Mouse (Mus musculus): ENCODE results near the gene Atrn. TPM values are rescaled to one million over a fixed set of nuclear protein-coding genes. Genes with fewer than 3 reads are reported as not detected.

Atrn gene
- polyA plus RNA-seq, 1 experiment from 2014 or later = 8.4 TPM

GRCm38 (mm10) chr2:130928031-130928430, 21.7 kb downstream of the Atrn start:
- no peak overlapping the region for H3K4me3 ChIP-seq (ENCODE audit: low read depth, low read length)
- H3K9me3 ChIP-seq (replicated peaks; ENCODE audit: control insufficient read depth, low read length) = no peaks in the 10 kb centered on the region
- H3K4me1 ChIP-seq (ENCODE audit: control insufficient read depth, insufficient read depth, low read length) = no peaks in the 10 kb centered on the region
- H3K36me3 ChIP-seq (replicated peaks; ENCODE audit: control insufficient read depth, insufficient read depth, low read depth, low read length) = no peaks in the 10 kb centered on the region
- ATAC-seq (replicated peaks; ENCODE audit: insufficient number of reproducible peaks, low FRiP score, low TSS enrichment, low read depth) (no peak), DNase-seq (ENCODE audit: low spot score) (no peak)
- H3K9ac ChIP-seq (replicated peaks; ENCODE audit: low read length) = no peak overlapping the region
- H3K27ac ChIP-seq (replicated peaks; ENCODE audit: low read depth, low read length) = no peak overlapping the region
- H3K4me2 ChIP-seq (ENCODE audit: low read depth, low read length) = no peak overlapping the region
- 88% methylated on average over 4 of the region's 4 CpGs for WGBS
- H3K27me3 ChIP-seq (ENCODE audit: control insufficient read depth, insufficient read depth, low read length) = no peaks in the 10 kb centered on the region

DNA sequence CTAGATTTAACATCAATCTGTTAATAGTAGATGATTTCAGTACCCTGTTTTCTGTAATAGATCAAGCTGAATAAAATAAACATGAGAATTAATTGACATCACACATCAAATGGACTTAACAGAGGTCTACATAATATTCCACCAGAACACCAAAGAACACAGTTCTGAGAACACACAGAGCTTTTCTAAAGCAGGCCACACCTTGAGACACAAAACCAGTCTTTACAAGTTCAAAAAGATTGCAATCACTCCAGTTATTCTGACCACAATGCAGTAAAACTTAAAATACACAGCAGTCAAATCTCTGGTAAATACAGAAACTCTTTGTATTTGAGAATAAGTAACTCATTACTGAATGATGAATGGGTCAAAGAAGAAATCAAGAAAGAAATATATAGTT, 22.2 kb downstream of the Atrn start:
- DNase-seq (ENCODE audit: low spot score) (no peak), ATAC-seq (replicated peaks; ENCODE audit: insufficient number of reproducible peaks, low FRiP score, low TSS enrichment, low read depth) (no peak)
- Histone ChIP-seq H3K9ac (replicated peaks; ENCODE audit: low read length) (no peak overlapping the region), H3K27ac (replicated peaks; ENCODE audit: low read depth, low read length) (no peak overlapping the region), H3K4me1 (ENCODE audit: control insufficient read depth, insufficient read depth, low read length) (no peaks in the 10 kb centered on the region), H3K4me3 (ENCODE audit: low read depth, low read length) (no peak overlapping the region), H3K4me2 (ENCODE audit: low read depth, low read length) (no peak overlapping the region), H3K27me3 (ENCODE audit: control insufficient read depth, insufficient read depth, low read length) (no peaks in the 10 kb centered on the region), H3K9me3 (replicated peaks; ENCODE audit: control insufficient read depth, low read length) (no peaks in the 10 kb centered on the region), H3K36me3 (replicated peaks; ENCODE audit: control insufficient read depth, insufficient read depth, low read depth, low read length) (no peaks in the 10 kb centered on the region)

- Histone ChIP-seq H3K36me3 (replicated peaks; ENCODE audit: control insufficient read depth, insufficient read depth, low read depth, low read length) (no peaks in the 10 kb centered on the region), H3K9ac (replicated peaks; ENCODE audit: low read length) (no peak overlapping the region), H3K4me1 (ENCODE audit: control insufficient read depth, insufficient read depth, low read length) (no peaks in the 10 kb centered on the region), H3K27me3 (ENCODE audit: control insufficient read depth, insufficient read depth, low read length) (no peaks in the 10 kb centered on the region), H3K4me3 (ENCODE audit: low read depth, low read length) (no peak overlapping the region), H3K9me3 (replicated peaks; ENCODE audit: control insufficient read depth, low read length) (no peaks in the 10 kb centered on the region), H3K27ac (replicated peaks; ENCODE audit: low read depth, low read length) (no peak overlapping the region), H3K4me2 (ENCODE audit: low read depth, low read length) (no peak overlapping the region)
- ATAC-seq (replicated peaks; ENCODE audit: insufficient number of reproducible peaks, low FRiP score, low TSS enrichment, low read depth) = no peak
- DNase-seq (ENCODE audit: low spot score) = no peak
- 93% methylated on average over 5 of the region's 5 CpGs for WGBS
Measured at GRCm38 (mm10) chr2:130929994-130930393, 23.7 kb downstream of the Atrn start.

DNA sequence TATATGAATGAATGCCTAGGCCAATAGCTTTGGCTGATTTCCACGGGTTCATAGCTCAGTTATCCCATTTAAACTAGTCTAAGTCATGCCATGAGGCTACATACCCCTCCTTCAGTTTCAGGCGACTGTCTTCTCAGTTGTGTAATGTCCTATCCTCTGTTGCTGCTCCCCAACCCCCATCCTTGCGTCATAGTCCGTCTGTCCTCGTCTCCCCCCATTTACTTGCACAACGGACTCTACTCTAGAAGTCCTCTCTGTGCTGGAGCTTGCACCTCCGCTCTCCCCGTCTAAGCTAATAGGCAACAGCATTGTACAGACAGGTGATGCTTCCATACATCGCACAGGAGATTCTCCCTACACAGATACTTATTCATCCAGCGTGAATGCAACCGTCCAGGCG, 26.6 kb downstream of the Atrn start:
- Histone ChIP-seq H3K4me3 (ENCODE audit: low read depth, low read length) (no peak overlapping the region), H3K9ac (replicated peaks; ENCODE audit: low read length) (no peak overlapping the region), H3K36me3 (replicated peaks; ENCODE audit: control insufficient read depth, insufficient read depth, low read depth, low read length) (no peaks in the 10 kb centered on the region), H3K4me2 (ENCODE audit: low read depth, low read length) (no peak overlapping the region), H3K4me1 (ENCODE audit: control insufficient read depth, insufficient read depth, low read length) (no peaks in the 10 kb centered on the region), H3K9me3 (replicated peaks; ENCODE audit: control insufficient read depth, low read length) (no peaks in the 10 kb centered on the region), H3K27ac (replicated peaks; ENCODE audit: low read depth, low read length) (no peak overlapping the region), H3K27me3 (ENCODE audit: control insufficient read depth, insufficient read depth, low read length) (no peaks in the 10 kb centered on the region)
- DNase-seq (ENCODE audit: low spot score) (no peak), ATAC-seq (replicated peaks; ENCODE audit: insufficient number of reproducible peaks, low FRiP score, low TSS enrichment, low read depth) (no peak)
- WGBS = 88% methylated on average over 12 of the region's 12 CpGs

DNA sequence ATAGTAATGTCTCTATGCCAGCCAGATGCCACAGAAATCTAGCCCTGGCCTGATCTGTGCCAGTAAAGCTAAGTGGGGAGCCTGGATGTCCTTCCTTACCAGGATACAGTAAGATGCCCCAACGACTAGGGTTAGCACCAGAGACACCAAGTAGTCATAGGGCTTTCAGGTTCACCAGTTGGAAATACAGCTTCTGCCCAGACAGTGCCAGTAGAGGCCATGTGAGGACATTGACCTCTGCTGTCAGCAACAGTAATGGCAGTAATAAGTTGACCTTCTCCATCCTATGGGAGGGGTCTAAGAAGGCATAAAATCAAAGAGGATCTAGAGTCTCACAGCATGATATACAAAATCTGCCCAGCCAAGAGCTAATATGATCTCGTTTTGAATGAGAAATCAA, 43.5 kb downstream of the Atrn start:
- H3K27me3 ChIP-seq (ENCODE audit: control insufficient read depth, insufficient read depth, low read length) = no peaks in the 10 kb centered on the region
- H3K4me2 ChIP-seq (ENCODE audit: low read depth, low read length) = no peak overlapping the region
- no peak overlapping the region for H3K4me3 ChIP-seq (ENCODE audit: low read depth, low read length)
- no peaks in the 10 kb centered on the region for H3K36me3 ChIP-seq (replicated peaks; ENCODE audit: control insufficient read depth, insufficient read depth, low read depth, low read length)
- no peak for ATAC-seq (replicated peaks; ENCODE audit: insufficient number of reproducible peaks, low FRiP score, low TSS enrichment, low read depth)
- 75% methylated on average over 2 of the region's 2 CpGs for WGBS
- no peak overlapping the region for H3K27ac ChIP-seq (replicated peaks; ENCODE audit: low read depth, low read length)
- DNase-seq (ENCODE audit: low spot score) = no peak
- H3K4me1 ChIP-seq (ENCODE audit: control insufficient read depth, insufficient read depth, low read length) = no peaks in the 10 kb centered on the region
- H3K9me3 ChIP-seq (replicated peaks; ENCODE audit: control insufficient read depth, low read length) = no peaks in the 10 kb centered on the region
- H3K9ac ChIP-seq (replicated peaks; ENCODE audit: low read length) = no peak overlapping the region

GRCm38 (mm10) chr2:130950548-130950947, 44.3 kb downstream of the Atrn start:
- H3K4me2 ChIP-seq (ENCODE audit: low read depth, low read length) = no peak overlapping the region
- H3K27ac ChIP-seq (replicated peaks; ENCODE audit: low read depth, low read length) = no peak overlapping the region
- DNase-seq (ENCODE audit: low spot score) (peak; percentile 89), ATAC-seq (replicated peaks; ENCODE audit: insufficient number of reproducible peaks, low FRiP score, low TSS enrichment, low read depth) (no peak)
- no peak overlapping the region for H3K9ac ChIP-seq (replicated peaks; ENCODE audit: low read length)
- no peaks in the 10 kb centered on the region for H3K27me3 ChIP-seq (ENCODE audit: control insufficient read depth, insufficient read depth, low read length)
- H3K4me1 ChIP-seq (ENCODE audit: control insufficient read depth, insufficient read depth, low read length) = no peaks in the 10 kb centered on the region
- WGBS = 0% methylated on average over 1 of the region's 1 CpGs
- no peak overlapping the region for H3K4me3 ChIP-seq (ENCODE audit: low read depth, low read length)
- H3K36me3 ChIP-seq (replicated peaks; ENCODE audit: control insufficient read depth, insufficient read depth, low read depth, low read length) = no peaks in the 10 kb centered on the region
- H3K9me3 ChIP-seq (replicated peaks; ENCODE audit: control insufficient read depth, low read length) = no peaks in the 10 kb centered on the region

GRCm38 (mm10) chr2:130958906-130959305, 52.6 kb downstream of the Atrn start:
- Histone ChIP-seq H3K27ac (replicated peaks; ENCODE audit: low read depth, low read length) (no peak overlapping the region), H3K36me3 (replicated peaks; ENCODE audit: control insufficient read depth, insufficient read depth, low read depth, low read length) (no peaks in the 10 kb centered on the region), H3K4me3 (ENCODE audit: low read depth, low read length) (no peak overlapping the region), H3K9ac (replicated peaks; ENCODE audit: low read length) (no peak overlapping the region), H3K4me1 (ENCODE audit: control insufficient read depth, insufficient read depth, low read length) (no peaks in the 10 kb centered on the region), H3K27me3 (ENCODE audit: control insufficient read depth, insufficient read depth, low read length) (no peaks in the 10 kb centered on the region), H3K9me3 (replicated peaks; ENCODE audit: control insufficient read depth, low read length) (no peaks in the 10 kb centered on the region), H3K4me2 (ENCODE audit: low read depth, low read length) (no peak overlapping the region)
- 76% methylated on average over 2 of the region's 2 CpGs for WGBS
- ATAC-seq (replicated peaks; ENCODE audit: insufficient number of reproducible peaks, low FRiP score, low TSS enrichment, low read depth) (no peak), DNase-seq (ENCODE audit: low spot score) (no peak)

- Histone ChIP-seq H3K4me2 (ENCODE audit: low read depth, low read length) (no peak overlapping the region), H3K4me3 (ENCODE audit: low read depth, low read length) (no peak overlapping the region), H3K36me3 (replicated peaks; ENCODE audit: control insufficient read depth, insufficient read depth, low read depth, low read length) (no peaks in the 10 kb centered on the region), H3K27ac (replicated peaks; ENCODE audit: low read depth, low read length) (no peak overlapping the region), H3K9ac (replicated peaks; ENCODE audit: low read length) (no peak overlapping the region), H3K4me1 (ENCODE audit: control insufficient read depth, insufficient read depth, low read length) (no peaks in the 10 kb centered on the region), H3K9me3 (replicated peaks; ENCODE audit: control insufficient read depth, low read length) (no peaks in the 10 kb centered on the region), H3K27me3 (ENCODE audit: control insufficient read depth, insufficient read depth, low read length) (no peaks in the 10 kb centered on the region)
- DNase-seq (ENCODE audit: low spot score) = peak; percentile 63
- no peak for ATAC-seq (replicated peaks; ENCODE audit: insufficient number of reproducible peaks, low FRiP score, low TSS enrichment, low read depth)
Measured at GRCm38 (mm10) chr2:130961851-130962250, 55.6 kb downstream of the Atrn start.

DNA sequence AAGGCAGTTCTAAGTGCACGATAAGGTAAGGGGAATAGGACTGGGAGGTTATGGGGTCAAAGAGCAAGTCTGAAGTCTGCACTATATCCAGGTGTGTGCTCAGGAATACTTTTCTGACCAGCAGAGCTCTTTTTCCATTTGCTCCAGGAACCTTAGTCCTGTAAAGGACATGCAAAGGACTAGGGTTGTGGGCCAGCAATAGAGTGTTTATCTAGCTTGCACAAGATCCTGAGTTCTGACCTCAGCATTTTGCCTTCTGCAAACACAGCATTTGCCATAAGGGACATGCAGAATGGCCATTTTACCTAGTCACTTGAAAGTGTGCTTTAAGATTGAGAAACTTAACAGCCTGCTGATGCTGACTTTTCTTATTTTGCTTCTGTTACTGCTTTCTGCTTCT, 58.7 kb downstream of the Atrn start:
- no peak overlapping the region for H3K27ac ChIP-seq (replicated peaks; ENCODE audit: low read depth, low read length)
- no peak for DNase-seq (ENCODE audit: low spot score)
- H3K4me1 ChIP-seq (ENCODE audit: control insufficient read depth, insufficient read depth, low read length) = no peaks in the 10 kb centered on the region
- no peak for ATAC-seq (replicated peaks; ENCODE audit: insufficient number of reproducible peaks, low FRiP score, low TSS enrichment, low read depth)
- no peak overlapping the region for H3K4me3 ChIP-seq (ENCODE audit: low read depth, low read length)
- no peaks in the 10 kb centered on the region for H3K36me3 ChIP-seq (replicated peaks; ENCODE audit: control insufficient read depth, insufficient read depth, low read depth, low read length)
- H3K4me2 ChIP-seq (ENCODE audit: low read depth, low read length) = no peak overlapping the region
- no peak overlapping the region for H3K9ac ChIP-seq (replicated peaks; ENCODE audit: low read length)
- H3K27me3 ChIP-seq (ENCODE audit: control insufficient read depth, insufficient read depth, low read length) = no peaks in the 10 kb centered on the region
- no peaks in the 10 kb centered on the region for H3K9me3 ChIP-seq (replicated peaks; ENCODE audit: control insufficient read depth, low read length)
- 81% methylated on average over 1 of the region's 1 CpGs for WGBS
